Mouse (Mus musculus) neural tube, embryonic 12.5 days (tissue): ENCODE measurements around the gene Ttc28. TPM values are rescaled to one million over a fixed set of nuclear protein-coding genes. Genes with fewer than 3 reads are reported as not detected.

Experiments
- ATAC-seq: fragments of 200-750 bp; cut with Nextera tagmentation; 2 replicates; pipeline ENCODE4 v1.8.0; 2017; ENCODE audit warnings: low read depth, mild to moderate bottlenecking, moderate TSS enrichment, moderate library complexity; ENCODE audit not compliant: low FRiP score
- H3K27ac ChIP-seq: fragments of 300-500 bp; sonication (generic); 2 replicates; pipeline ENCODE4 v1.5.1; 2016
- H3K27me3 ChIP-seq: fragments of 300-500 bp; sonication (generic); replicated peaks from 2 replicates; pipeline ENCODE4 v1.6.1; 2016; ENCODE audit warnings: mild to moderate bottlenecking
- H3K36me3 ChIP-seq: fragments of 300-500 bp; sonication (generic); 2 replicates; pipeline ENCODE4 v1.6.1; 2016; ENCODE audit warnings: mild to moderate bottlenecking
- H3K4me1 ChIP-seq: fragments of 300-500 bp; sonication (generic); 2 replicates; pipeline ENCODE4 v1.6.1; 2016
- H3K4me2 ChIP-seq: fragments of 300-500 bp; sonication (generic); replicated peaks from 2 replicates; pipeline ENCODE4 v1.6.1; 2016; ENCODE audit warnings: mild to moderate bottlenecking
- H3K4me3 ChIP-seq: fragments of 300-500 bp; sonication (generic); 2 replicates; pipeline ENCODE4 v1.5.1; 2016
- H3K9ac ChIP-seq: fragments of 300-500 bp; sonication (generic); 2 replicates; pipeline ENCODE4 v1.6.1; 2016; ENCODE audit warnings: mild to moderate bottlenecking
- H3K9me3 ChIP-seq: fragments of 300-500 bp; sonication (generic); 2 replicates; pipeline ENCODE4 v1.6.1; 2016; ENCODE audit warnings: mild to moderate bottlenecking
- WGBS: fragments of 180-500 bp; shearing (Covaris S2); methylation state at CpG from one replicate; pipeline ENCODE4 v1.1.7; 2016; 5-methylcytosine and 5-hydroxymethylcytosine counted together
- polyA plus RNA-seq: library from polyadenylated mRNA; unstranded; fragments of >200 nt; fragmentation: Nextera tagmentation; extraction: Ambion mirVana; gene quantifications from 2 replicates; pipeline ENCODE4 v1.2.1, GENCODE M21; 2016

The Ttc28 gene
- polyA plus RNA-seq, 1 experiment from 2014 or later: 21.8 TPM

GRCm38 (mm10) chr5:111179651-111180050 lies 300.0 kb downstream of the Ttc28 start:
- H3K9me3 ChIP-seq: no peaks in the 10 kb centered on the region
- no peak for ATAC-seq

DNA sequence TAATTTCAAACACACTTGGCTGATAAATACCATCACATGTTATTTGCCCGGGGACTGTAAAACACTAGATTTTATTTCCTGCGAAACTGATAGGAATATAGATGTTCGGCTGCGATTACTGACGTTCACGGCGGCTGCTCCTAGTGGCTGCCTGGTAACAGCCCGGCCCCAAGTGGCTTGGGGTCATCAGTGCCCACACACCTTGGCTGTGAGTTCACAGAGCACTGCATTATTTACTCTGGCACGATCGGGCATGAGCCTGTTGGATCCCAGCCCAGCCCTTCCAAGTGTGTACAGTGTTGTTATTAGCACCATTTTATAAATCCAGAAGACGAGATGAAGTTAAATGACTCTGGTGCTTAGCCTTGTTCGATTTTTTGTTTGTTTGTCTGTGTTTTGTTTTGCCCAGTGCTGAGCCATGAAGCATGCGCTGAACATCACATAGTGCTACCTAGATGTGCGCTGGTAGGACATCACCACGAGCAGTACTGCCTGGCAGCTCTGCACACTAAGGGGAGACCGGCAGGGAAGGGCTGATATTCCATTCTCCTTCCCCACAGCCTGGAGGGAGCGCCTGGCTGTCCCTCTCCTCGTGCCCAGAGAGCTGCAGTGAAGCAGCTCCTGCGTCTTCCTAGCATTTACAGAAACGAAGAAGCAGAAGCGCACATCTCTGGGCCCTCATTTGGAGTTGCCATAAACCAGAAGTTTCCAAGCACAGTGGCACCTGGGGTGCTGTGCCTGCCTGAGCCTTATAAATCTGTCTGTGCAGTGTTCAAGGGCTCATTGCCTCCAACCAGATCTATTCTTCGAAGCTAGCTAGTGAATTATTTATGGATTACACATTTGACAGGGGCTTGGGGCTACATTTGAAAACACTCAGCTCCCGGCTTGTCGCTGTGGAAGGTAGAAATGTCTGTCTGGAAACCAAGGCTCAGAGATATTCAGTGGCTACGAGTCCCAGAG lies 300.8 kb downstream of the Ttc28 start:
- Histone ChIP-seq H3K9me3 (no peaks in the 10 kb centered on the region), H3K36me3 (peaks cover 10% of the 10 kb centered on the region), H3K27me3 (no peaks in the 10 kb centered on the region), H3K27ac (peak overlapping the region; percentile 65), H3K9ac (0 out of 2 replicates have a peak overlapping the region, but pooled peaks have one; percentile 21), H3K4me1 (peaks cover 71% of the 10 kb centered on the region), H3K4me3 (no peak overlapping the region), H3K4me2 (peak overlapping the region; percentile 18; the same call in 1 of the 2 replicates)
- peak; percentile 60; the same call in 1 of the 2 replicates for ATAC-seq
- 47% methylated on average over 25 of the region's 25 CpGs for WGBS

More at GRCm38 (mm10) chr5:111179651-111180050, 300.0 kb downstream of the Ttc28 start:
- Histone ChIP-seq H3K4me1 (peaks cover 78% of the 10 kb centered on the region), H3K4me2 (no peak overlapping the region), H3K36me3 (peaks cover 10% of the 10 kb centered on the region), H3K4me3 (no peak overlapping the region), H3K27ac (no peak overlapping the region), H3K27me3 (no peaks in the 10 kb centered on the region), H3K9ac (0 out of 2 replicates have a peak overlapping the region, but pooled peaks have one; percentile 21)
- WGBS: 56% methylated on average over 7 of the region's 7 CpGs

DNA sequence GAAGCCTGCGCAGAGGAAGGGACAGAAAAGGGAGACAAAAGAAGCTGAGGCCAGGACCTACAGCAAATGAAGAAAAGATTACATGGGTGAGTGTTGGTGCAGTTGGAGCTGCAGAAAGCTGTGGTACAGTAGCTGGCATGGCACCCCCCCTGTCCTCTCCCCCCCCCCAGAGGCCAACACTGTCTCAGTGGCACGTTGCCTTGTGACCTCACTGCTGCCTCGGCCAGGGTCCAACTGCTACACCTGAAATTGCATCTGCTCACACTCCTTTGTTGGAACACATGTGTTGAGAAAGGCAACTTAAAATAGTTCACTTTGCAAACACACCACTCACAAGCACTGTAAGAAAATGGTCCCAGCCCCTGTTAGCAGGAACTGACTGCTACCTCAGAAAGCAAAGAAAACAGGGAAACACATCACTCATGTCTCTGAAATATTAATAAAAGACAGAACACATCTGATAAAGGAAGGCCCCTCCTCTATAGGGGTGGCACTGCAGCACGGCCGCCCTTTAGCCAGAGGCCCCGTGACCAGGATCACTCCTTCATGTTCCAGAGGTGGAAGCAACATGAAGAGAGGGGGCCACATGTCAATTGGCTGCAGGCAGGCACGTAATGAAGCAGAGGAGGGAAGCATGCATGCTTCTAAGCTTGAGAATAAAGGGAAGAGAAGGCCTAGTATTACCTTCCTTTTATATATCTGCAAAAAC lies 301.8 kb downstream of the Ttc28 start:
- 71% methylated on average over 7 of the region's 7 CpGs for WGBS
- Histone ChIP-seq H3K36me3 (peaks cover 10% of the 10 kb centered on the region), H3K9me3 (no peaks in the 10 kb centered on the region), H3K27me3 (no peaks in the 10 kb centered on the region), H3K4me3 (no peak overlapping the region), H3K27ac (peak overlapping the region; percentile 65), H3K4me2 (peak overlapping the region; percentile 18; the same call in 1 of the 2 replicates), H3K4me1 (peaks cover 64% of the 10 kb centered on the region), H3K9ac (0 out of 2 replicates have a peak overlapping the region, but pooled peaks have one; percentile 5)
- no peak for ATAC-seq

DNA sequence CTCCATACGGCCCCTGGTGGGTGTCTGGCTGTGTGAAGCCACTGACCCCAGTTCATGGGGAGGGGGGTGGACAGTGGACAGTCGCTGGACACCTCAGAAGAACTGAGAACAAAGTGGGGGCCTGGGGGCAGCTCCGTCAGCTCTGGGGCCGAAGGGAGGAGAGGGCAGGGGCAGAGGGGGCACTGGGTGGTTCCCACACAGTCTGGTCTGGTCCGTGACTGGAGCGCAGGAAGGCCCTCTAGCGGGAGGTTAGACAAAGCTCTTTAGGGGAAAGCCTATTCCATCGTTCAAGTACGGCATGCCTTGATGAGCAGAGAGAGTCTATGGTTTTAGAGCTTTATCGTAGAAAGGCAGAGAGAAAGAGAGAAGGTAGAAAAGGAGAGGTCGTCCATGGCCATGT lies 307.0 kb downstream of the Ttc28 start:
- H3K36me3 ChIP-seq: peaks cover 10% of the 10 kb centered on the region
- no peak overlapping the region for H3K9ac ChIP-seq
- 39% methylated on average over 11 of the region's 11 CpGs for WGBS
- H3K27me3 ChIP-seq: no peaks in the 10 kb centered on the region
- H3K4me3 ChIP-seq: no peak overlapping the region
- H3K4me2 ChIP-seq: no peak overlapping the region
- no peaks in the 10 kb centered on the region for H3K9me3 ChIP-seq
- H3K27ac ChIP-seq: no peak overlapping the region
- H3K4me1 ChIP-seq: peaks cover 26% of the 10 kb centered on the region
- no peak for ATAC-seq

GRCm38 (mm10) chr5:111191972-111192371 lies 312.4 kb downstream of the Ttc28 start:
- Histone ChIP-seq H3K4me1 (peaks cover 32% of the 10 kb centered on the region), H3K4me2 (no peak overlapping the region), H3K9me3 (no peaks in the 10 kb centered on the region), H3K36me3 (no peaks in the 10 kb centered on the region), H3K27me3 (0 out of 2 replicates have a peak, but pooled peaks cover 10% of the 10 kb centered on the region), H3K27ac (no peak overlapping the region), H3K4me3 (no peak overlapping the region), H3K9ac (no peak overlapping the region)
- WGBS: 90% methylated on average over 9 of the region's 9 CpGs
- no peak for ATAC-seq

DNA sequence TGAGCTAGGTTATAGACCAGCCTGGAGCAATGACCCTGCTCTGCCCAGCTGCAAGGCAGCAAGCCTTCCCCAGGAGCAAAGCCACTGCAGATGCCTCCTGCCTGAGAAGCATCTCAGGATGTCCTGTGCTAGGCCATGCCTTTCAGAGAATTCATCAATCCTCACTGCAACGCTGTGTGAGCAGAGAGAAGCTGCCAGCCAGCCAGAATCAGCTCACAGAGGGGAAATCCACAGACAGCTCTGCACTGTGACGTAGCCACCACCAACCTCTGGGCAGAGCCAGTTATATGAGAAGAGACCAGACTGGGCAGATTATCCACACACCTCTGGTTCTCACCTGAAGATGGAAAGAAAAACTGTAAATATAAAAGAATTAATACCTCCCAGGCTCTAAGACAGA lies 315.2 kb downstream of the Ttc28 start:
- Histone ChIP-seq H3K36me3 (no peaks in the 10 kb centered on the region), H3K9me3 (no peaks in the 10 kb centered on the region), H3K27ac (no peak overlapping the region), H3K4me3 (no peak overlapping the region), H3K27me3 (0 out of 2 replicates have a peak, but pooled peaks cover 10% of the 10 kb centered on the region), H3K4me2 (no peak overlapping the region), H3K4me1 (peaks cover 47% of the 10 kb centered on the region), H3K9ac (no peak overlapping the region)
- no peak for ATAC-seq
- 51% methylated on average over 2 of the region's 2 CpGs for WGBS

DNA sequence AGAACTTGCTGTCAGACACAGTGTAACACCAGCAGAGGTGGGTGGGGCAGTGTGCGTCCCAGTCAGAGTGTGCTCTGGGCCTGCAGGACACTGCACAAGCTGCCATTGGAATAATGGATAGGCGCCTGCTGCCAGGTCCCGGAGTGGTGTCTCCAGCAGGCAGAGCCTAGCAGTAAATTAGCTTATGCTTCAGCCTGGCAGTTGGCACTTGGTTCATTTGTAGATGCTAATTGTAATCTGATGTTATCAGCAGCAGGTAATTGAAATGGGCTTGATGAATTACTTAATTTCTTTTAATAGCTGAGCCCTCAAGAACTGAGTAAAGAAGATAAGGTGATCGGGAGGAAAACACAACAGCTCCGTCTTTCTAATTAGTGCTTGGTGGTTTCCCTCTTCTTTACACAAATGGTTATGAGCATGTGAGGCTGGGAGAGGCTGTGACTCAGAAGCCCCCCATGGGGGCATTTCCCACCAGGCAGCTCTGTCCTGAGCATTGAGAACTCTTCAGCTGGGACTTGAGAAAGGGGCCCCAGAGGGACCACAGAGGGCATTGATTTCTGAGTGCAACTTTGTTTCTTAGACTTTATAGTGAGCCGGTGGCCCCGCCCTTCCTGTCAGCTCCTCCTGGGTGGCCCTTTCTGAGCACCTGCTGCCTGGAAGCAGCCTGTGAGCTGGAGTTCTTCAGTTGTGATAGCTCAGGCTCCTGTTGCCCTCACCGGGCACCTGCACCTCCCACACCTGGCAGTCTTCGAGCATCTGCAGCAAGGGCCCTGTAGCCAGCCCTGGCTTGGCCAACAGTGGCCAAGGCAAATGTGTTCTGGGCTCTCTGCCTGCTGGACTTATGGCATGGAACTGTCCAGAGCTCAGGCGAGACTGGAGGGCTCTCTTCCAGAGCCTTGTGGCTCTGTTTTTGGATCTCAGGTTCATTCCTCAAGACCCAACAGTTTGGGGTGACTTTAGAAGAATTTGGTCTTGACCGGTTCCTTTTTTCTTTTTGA lies 316.2 kb downstream of the Ttc28 start:
- H3K9me3 ChIP-seq: no peaks in the 10 kb centered on the region
- 0 out of 2 replicates have a peak, but pooled peaks cover 10% of the 10 kb centered on the region for H3K27me3 ChIP-seq
- H3K4me3 ChIP-seq: no peak overlapping the region
- H3K4me1 ChIP-seq: peaks cover 51% of the 10 kb centered on the region
- H3K27ac ChIP-seq: peak overlapping the region; percentile 9; the same call in 1 of the 2 replicates
- H3K4me2 ChIP-seq: no peak overlapping the region
- H3K36me3 ChIP-seq: no peaks in the 10 kb centered on the region
- ATAC-seq: peak; percentile 65; the same call in 1 of the 2 replicates
- H3K9ac ChIP-seq: no peak overlapping the region
- 45% methylated on average over 11 of the region's 11 CpGs for WGBS

DNA sequence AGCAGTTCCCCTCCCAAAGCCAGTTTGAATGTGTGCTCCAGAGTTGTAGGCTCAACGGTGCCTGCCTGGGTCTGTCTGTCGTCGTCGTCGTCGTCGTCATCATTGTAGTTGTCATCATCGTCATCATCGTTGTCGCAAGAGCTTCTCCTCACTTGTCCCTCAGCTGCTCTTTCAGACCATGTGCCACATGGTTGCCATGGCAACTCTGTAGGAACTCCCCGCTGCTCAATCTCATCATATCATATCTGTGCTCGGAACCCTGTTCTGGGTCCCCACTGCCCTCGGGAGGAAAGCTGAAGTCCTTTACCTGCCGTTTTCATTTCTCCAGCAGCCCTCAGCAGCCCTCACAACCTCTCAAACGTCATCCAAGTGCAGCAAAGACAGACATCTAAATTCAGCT lies 318.1 kb downstream of the Ttc28 start:
- ATAC-seq: no peak
- H3K36me3 ChIP-seq: no peaks in the 10 kb centered on the region
- 83% methylated on average over 15 of the region's 15 CpGs for WGBS

DNA sequence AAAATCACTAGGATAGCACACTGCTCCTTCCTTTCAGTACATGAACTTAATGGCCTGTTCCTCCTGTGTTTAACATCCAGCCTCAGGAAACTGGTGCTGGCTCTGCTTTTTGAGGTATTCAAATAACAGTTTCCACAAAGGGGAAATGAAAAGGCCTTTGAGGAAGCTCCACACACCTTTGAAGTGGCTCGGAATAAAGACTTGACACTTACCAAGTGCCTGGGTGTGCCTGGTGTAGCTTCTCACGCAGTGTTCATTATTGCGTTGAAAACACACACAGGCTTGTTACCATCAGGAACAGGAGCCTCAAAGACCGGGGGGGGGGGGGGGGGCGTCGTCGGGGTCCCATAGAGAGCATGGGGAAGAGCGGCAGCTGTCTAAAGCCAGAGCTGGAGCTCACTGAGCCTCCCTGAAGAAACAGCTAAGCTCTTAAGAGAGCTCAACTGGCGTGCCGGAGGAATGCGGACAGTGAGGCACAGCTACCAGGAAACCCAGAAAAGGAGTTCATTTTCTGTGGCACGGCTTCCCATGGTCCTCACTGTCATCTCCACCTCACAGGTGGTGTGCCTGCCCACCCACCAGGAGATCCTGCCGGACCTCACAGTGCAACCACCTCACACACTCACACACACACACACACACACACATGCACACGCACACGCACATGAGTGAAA lies 320.7 kb downstream of the Ttc28 start:
- Histone ChIP-seq H3K9me3 (no peaks in the 10 kb centered on the region), H3K4me3 (no peak overlapping the region), H3K27me3 (no peaks in the 10 kb centered on the region), H3K27ac (peak overlapping the region; percentile 37; the same call in 1 of the 2 replicates), H3K4me2 (peak overlapping the region; percentile 31; the same call in 1 of the 2 replicates), H3K9ac (no peak overlapping the region), H3K4me1 (peaks cover 74% of the 10 kb centered on the region), H3K36me3 (no peaks in the 10 kb centered on the region)
- WGBS: 23% methylated on average over 15 of the region's 15 CpGs
- ATAC-seq: 0 out of 2 replicates have a peak, but pooled peaks have one; percentile 34

More for the DNA sequence above, 318.1 kb downstream of the Ttc28 start:
- Histone ChIP-seq H3K4me1 (peaks cover 62% of the 10 kb centered on the region), H3K9me3 (no peaks in the 10 kb centered on the region), H3K27ac (0 out of 2 replicates have a peak overlapping the region, but pooled peaks have one; percentile 32), H3K4me3 (no peak overlapping the region), H3K4me2 (no peak overlapping the region), H3K9ac (no peak overlapping the region), H3K27me3 (0 out of 2 replicates have a peak, but pooled peaks cover 10% of the 10 kb centered on the region)

GRCm38 (mm10) chr5:111200915-111201610 lies 321.5 kb downstream of the Ttc28 start:
- Histone ChIP-seq H3K36me3 (no peaks in the 10 kb centered on the region), H3K4me2 (0 out of 2 replicates have a peak overlapping the region, but pooled peaks have one; percentile 31), H3K4me3 (no peak overlapping the region), H3K27ac (peak overlapping the region; percentile 37; the same call in 1 of the 2 replicates), H3K9ac (no peak overlapping the region), H3K9me3 (no peaks in the 10 kb centered on the region), H3K4me1 (peaks cover 74% of the 10 kb centered on the region), H3K27me3 (no peaks in the 10 kb centered on the region)
- peak; percentile 38; the same call in 1 of the 2 replicates for ATAC-seq
- 27% methylated on average over 16 of the region's 16 CpGs for WGBS
